Mouse (Mus musculus) ES-E14 (cell line): ENCODE results near the gene Prkag2.

Experiments used
- CHD2 ChIP-seq: IDR thresholded peaks from 2 replicates; pipeline ENCODE4 v1.6.1; 2014; ENCODE audit warnings: mild to moderate bottlenecking, low read depth, low read length, inconsistent platforms
- HCFC1 ChIP-seq: IDR thresholded peaks from 2 replicates; pipeline ENCODE4 v1.6.1; 2012; ENCODE audit warnings: low read length, inconsistent platforms, borderline replicate concordance; ENCODE audit not compliant: insufficient read depth
- MAFK ChIP-seq: IDR thresholded peaks from 2 replicates; pipeline ENCODE4 v1.6.1; 2014; ENCODE audit warnings: mild to moderate bottlenecking, low read depth, low read length, inconsistent platforms; ENCODE audit not compliant: insufficient read depth
- ZC3H11A ChIP-seq: IDR thresholded peaks from 2 replicates; pipeline ENCODE4 v1.6.1; 2012; ENCODE audit warnings: low read depth, mild to moderate bottlenecking, inconsistent platforms, low read length, borderline replicate concordance
- ZNF384 ChIP-seq: IDR thresholded peaks from 2 replicates; pipeline ENCODE4 v1.6.1; 2012; ENCODE audit warnings: low read depth, low read length, inconsistent platforms

DNA sequence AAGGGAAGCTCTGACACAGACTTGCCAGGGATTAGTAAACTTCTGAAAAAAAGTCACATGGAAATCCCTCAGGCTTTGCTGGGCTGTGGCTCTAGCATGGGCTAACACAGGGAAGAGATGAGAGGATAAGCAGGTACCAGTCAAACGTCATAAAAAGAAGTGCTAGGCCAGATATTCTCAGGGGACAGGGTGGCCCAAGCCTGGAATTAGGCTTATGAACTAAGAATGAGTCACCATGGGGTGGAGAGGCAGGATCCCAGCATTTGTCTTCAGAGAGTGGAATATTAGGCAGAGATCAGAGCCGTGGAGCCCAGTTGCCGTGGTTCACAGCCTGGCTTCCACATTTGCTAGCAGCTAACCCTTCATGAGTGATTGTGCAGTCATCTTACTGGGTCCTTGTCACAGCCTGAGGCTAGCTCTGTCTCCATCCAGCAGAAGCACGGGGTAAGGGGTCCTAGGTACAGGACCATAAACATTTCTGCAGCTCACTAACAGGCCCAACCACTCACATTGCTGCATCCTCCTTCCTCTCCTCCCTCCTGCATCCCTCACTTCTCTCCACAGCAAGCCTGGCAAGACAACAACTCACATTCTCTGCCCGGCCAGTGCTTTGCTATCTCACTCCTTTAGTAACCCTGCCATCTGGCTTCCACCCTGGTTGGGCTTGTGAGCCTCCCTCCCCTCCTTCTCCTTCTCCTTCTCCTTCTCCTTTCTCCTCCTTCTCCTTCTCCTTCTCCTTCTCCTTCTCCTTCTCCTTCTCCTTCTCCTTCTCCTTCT, 162.2 kb downstream of the Prkag2 start:
- no peak for TF ChIP-seq MAFK
- TF ChIP-seq ZNF384: no peak
- no peak for TF ChIP-seq CHD2
- no peak for TF ChIP-seq HCFC1
- TF ChIP-seq ZC3H11A: no peak
